Mouse (Mus musculus): ENCODE measurements at regions not wholly inside any gene's neighbourhood (a gene's known extent, or its start where the extent isn't known, plus 50 kb on each side); places are given as distances from the start of the nearest gene placed in this dataset.

GRCm38 (mm10) chr11:64801351-64801750 lies 177.5 kb upstream of the Elac2 start:
- no peak for DNase-seq

DNA sequence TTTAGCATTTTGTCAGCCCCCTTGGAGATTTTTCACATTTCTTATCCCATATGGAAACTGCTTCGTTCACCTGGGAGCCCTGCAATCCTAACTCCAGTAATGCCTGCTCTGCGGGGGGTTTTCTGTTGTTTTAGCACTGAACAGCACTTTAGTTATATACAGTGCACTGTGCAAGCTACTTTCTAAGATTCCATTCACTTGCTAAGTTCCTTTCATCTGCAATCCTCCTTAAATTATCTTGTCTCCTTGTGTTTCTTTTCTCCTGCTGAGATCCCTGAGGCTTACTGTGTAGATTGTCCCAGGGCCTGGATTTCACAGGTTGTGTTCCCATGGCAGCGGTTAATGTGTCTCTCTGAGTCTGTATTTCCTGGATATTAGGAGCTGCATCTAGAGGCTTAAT lies 173.3 kb upstream of the Elac2 start:
- no peak for DNase-seq

DNA sequence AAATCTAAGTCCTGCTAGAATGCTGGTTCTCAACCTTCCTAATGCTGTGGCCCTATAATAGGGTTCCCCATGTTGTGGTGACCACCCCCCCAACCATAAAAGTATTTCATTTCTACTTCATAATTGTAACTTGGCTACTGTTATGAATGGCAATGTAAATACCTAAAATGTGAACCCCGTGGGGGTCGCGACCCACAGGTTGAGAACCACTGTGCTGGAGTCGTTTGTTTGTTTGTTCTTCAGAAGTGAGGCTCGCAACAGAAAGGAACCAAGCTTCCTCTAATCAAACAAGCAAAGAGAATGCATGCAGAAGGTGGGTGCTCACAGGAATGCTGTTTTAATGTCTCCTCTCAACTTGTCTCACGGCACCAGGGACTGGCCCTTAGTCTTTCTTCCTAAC lies 166.4 kb upstream of the Elac2 start:
- no peak for DNase-seq

GRCm38 (mm10) chr11:64829429-64829828 lies 149.4 kb upstream of the Elac2 start:
- no peak for DNase-seq

DNA sequence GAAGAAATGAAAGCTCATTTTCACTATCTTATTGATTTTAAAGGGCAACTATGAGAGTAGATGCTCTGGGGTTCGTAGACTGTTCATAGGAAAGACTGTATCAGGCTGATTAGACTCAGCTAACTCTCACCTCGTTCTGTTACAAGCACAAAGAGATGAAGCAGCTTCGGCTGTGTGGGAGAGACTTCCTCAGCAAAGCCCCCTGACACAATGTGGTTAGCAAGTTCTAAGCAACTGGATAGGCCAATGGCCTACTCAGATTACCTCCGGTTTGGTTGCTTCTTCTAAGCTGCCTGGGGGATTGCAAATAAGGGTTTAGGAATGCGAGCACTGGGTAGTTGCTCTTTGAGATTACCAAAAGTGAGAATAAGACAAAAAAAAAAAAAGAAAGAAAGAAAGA lies 146.4 kb upstream of the Elac2 start:
- no peak for DNase-seq

- no peak for DNase-seq
These were observed 145.1 kb upstream of the Elac2 start for GRCm38 (mm10) chr11:64833786-64834185.

DNA sequence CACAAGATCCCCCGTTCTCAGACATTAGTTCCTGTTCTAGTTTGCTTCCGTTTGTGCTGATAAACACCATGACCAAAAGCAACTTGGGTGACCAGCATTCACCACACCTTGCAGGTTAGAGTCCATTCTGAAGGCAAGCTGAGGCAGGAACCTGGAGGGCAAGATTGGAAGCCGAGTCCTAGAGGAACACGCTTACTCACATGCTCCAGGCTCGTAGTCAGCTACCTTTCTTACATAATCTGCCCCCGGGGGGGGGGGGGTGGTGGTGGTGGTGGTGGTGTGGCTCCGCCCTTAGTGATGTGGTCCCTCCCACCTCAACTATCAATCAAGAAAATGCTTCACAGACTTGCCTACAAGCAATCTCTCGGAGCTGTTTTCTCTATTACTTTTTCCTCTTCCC lies 142.1 kb upstream of the Elac2 start:
- peak; percentile 5 to 32 for DNase-seq

GRCm38 (mm10) chr11:64841092-64841491 lies 137.7 kb upstream of the Elac2 start:
- DNase-seq = no peak

DNA sequence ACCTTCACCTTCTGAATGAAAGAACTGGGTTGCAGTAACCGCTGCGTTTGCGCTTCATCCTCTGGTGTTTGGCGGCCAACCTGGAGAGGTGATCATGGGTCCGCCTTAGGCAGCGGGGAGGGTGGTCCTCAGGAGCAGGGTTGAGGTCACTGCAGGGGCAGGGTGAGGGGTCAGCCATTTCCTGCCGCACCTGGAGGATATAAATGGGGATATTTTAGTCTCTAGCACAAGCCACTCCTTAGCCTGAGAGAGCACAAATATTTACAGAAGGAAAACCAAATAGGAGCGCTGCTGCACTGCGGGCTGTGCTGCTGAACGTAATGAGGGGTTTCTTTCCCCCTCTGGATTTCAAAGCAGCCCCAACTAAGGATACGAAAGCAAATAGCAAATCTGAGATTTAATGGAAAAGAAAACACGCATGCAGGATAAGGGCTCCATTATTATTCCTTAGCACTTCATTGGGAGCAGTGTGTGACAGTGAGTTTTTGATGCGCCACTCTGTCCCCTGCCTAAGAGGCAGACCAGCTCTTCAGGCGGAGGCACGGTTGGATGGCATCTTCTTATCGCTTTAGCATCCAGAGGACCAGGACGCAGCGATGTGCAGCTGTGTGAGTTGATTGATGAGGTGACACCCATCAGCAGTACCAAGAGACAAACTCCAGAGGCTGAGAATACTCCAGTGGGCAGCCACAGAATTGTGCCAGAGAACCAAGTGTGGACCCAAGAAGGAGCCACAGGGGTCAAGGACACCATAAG lies 135.9 kb upstream of the Elac2 start:
- DNase-seq = peak; percentile 24 to 29

- no peak for DNase-seq
These were observed 132.2 kb upstream of the Elac2 start for GRCm38 (mm10) chr11:64846577-64847147.

- no peak for DNase-seq
These were observed 119.2 kb upstream of the Elac2 start for GRCm38 (mm10) chr11:64859636-64860035.

- no peak for DNase-seq
These were observed 98.2 kb upstream of the Elac2 start for GRCm38 (mm10) chr11:64880674-64881073.

- DNase-seq = no peak
These were observed 94.3 kb upstream of the Elac2 start for GRCm38 (mm10) chr11:64884518-64884917.

- no peak for DNase-seq
These were observed 89.4 kb upstream of the Elac2 start for GRCm38 (mm10) chr11:64889335-64890020.

DNA sequence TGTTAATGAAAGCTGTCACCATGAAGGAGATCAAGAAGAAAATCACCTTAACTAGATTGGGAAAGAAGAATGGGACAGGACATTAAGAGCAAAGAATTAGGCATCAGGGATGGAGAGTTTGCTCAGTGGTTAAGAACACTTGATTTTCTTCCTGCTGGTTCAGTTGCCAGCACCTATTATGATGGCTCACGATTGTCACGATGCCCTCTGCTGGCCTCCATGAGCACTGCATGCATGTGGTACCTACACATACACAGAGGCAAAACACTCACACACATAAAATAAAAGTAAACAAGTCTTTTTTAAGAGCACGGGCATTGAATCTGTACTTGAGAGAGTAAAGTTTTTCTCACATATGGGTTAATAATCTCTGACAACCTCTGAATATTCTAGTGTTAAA lies 88.1 kb upstream of the Elac2 start:
- peak; percentile 6 to 9 for DNase-seq

- DNase-seq = no peak
These were observed 82.9 kb upstream of the Elac2 start for GRCm38 (mm10) chr11:64895804-64896466.

- peak; percentile 38 to 55 for DNase-seq
These were observed 79.9 kb upstream of the Elac2 start for GRCm38 (mm10) chr11:64898758-64899586.

DNA sequence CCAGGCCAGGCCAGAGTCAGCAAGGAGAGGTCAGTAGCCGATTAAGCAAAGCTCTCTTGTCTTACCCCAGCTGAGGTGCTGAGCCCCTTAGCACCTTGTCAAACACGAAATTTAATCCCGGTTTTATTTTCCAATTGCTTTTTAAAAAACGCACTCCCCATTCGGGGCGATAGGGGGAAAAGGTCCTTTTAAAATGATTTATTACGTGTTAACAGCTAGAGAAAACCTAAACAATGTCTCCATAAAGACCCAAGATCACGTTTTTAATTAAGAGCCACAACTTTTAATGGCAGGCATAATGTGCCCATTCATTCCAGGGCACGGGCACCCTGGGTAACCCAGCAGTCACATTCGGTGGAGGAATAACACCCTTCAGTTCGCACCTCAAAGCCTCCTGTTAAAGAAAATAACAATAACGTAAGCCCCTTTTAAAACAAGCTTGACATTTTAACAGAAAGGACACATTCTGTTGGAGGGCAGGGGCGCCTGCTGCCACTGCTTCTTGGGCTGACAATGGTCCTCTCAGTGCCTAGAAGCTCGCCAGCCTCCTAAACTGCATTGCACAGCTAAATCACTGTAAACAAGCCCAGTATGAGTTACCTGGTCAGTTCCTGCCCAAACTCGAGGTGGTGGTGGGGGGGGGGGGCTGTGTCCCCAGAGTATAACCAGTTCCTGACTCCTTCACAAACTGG lies 79.1 kb upstream of the Elac2 start:
- DNase-seq = no peak

DNA sequence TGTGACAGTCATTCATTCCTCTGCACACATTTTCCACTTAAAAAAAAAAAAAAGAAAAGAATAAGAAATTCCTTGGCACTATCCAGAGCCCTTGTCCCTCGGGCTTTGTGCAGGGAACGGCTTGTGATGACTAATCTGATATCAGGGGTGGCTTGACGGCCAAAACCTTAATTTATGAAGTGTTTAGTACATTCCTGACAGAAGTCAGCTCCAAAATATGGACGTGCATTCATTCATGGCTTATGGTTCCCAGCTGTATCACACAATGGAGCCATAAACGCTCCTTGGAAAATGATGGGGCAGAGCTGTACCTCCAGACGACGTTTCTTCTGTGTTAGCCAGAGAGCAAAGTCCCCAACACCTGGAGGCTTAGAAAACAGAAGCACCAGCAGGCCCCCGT lies 62.1 kb upstream of the Elac2 start:
- no peak for DNase-seq

DNA sequence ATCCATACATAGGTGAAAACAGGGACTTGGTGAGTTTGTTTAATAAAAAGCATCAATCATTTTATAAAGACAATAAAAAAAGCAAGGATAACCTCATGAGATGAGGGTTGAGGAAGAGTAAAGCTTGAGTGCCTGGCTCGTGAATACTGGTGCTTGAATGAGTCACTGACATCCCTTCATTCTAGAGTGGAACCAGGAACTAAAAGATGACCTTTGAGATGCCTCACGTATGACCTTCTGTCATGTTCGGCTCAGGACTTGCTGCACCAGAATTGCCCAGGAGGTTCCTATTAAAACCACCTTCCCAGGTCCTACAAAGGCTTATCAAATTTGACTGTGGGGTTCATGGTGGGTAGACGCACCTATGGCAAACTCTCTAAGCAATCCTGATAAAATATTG lies 61.5 kb upstream of the Elac2 start:
- no peak for DNase-seq

GRCm38 (mm10) chr11:64924989-64925388 lies 53.8 kb upstream of the Elac2 start:
- DNase-seq = no peak

DNA sequence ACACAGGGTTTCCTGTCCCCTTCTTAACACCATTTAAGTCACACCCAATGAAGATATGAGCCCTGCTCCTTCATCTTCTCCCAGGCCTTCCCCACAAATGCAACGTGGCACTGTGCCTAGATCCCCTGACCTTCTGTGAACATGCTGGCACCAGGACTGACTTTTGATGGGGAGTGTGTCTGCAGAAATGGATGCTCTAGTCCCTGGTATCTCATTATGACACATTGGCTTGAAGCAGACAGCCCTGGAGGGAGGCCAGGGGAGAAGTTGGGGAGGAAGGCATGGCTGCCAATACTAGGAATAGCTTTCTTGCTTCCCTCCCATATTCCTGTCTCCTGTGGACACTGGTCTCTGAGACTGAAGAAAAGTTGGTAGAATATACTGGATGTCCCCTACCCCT lies 52.9 kb upstream of the Elac2 start:
- no peak for DNase-seq
